Mouse (Mus musculus): ENCODE data around the gene AI413582.

GRCm38 (mm10) chr17:27549234-27549633 lies 16.3 kb downstream of the AI413582 start:
- TF ChIP-seq CTCF (IDR thresholded peaks at IDR 0.05; ENCODE audit: borderline replicate concordance, control insufficient read depth, extremely low read depth, insufficient read depth, low read length, poor library complexity): no peak
- no peak for TF ChIP-seq POLR2A (IDR thresholded peaks at IDR 0.05; ENCODE audit: control insufficient read depth, extremely low read depth, insufficient read depth, low read length, poor library complexity)
